Mouse (Mus musculus): ENCODE results near the gene Gm19668.
A peak's percentile ranks its signal among the peaks of the same experiment; 100 is the strongest.
"Not testable (repeated sequence)": the region's sequence is repeated elsewhere in the genome, so short reads cannot be mapped to it uniquely, and the experiment has no call there.

The Gm19668 gene

DNA sequence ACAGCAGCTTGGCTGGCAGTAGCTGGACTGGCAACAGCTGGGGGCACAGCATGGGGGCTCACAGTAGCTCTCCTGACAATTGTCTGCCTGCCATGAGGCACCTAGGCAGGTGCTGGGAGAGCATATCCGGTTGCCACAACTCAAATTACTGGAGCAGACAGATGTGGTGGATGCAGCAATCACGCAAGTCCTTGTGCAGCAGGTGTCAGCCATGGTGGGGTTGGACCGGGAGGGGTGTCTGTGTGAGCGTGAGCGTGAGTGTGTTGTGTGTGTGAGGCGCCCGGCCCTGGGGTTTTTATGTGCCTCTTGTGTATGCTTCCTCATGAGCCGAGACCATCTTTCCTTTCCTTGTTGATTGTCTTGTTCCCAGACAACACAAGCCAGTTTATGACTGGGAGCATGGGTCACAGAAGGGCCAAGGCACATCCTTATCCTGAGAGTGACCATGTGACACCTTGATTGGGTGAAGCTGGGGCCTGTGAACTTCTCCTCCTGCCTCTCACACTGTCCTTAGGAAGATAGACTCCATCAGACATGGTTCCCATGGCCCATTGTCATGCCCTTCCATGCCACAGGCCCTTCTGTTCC, at the start of gene Gm19668:
Gene Gm19668, minus strand, starts transcription at position 213 of the 588 bp plus-strand sequence.
- DNase-seq (ENCODE audit: low read depth, low spot score), result peak; percentile 9

DNA sequence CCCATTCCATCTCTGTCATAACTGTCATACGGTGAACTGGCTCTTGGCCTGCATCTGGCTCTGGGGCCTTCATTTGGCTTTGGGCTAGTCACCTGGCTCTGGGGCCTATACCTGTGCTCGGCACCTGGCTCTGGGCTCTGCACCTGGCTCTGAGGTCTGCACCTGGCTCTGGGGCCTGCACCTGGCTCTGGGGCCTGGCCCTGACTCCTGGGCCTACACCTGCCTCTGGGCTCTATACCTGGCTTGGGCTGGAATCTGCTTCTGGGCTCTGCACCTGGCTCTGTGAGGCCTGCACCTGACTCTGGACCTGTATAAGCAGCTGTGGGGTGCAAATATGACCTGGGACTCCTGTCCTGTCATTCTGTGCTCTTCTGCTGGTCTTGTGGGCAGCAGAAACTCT, 48.6 kb upstream of the Gm19668 start:
- DNase-seq (ENCODE audit: low read depth, low spot score), result no peak

DNA sequence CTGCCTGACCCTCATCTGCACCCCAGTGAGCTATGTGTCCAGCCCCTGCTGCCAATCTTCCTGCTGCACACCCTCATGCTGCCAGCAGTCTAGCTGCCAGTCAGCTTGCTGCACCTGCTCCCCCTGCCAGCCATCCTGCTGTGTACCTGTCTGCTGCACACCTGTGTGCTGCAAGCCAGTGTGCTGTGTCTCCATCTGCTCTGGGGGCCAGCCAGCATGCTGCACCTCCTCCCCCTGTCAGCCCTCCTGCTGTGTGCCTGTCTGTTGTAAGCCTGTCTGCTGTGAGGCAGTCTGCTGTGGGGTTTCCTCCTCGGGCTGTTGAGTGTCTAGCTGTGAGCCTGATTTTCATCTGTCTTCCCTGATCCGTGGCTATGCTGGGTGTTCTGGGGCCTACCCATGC, 48.0 kb upstream of the Gm19668 start:
- DNase-seq (ENCODE audit: low read depth, low spot score), result no peak

DNA sequence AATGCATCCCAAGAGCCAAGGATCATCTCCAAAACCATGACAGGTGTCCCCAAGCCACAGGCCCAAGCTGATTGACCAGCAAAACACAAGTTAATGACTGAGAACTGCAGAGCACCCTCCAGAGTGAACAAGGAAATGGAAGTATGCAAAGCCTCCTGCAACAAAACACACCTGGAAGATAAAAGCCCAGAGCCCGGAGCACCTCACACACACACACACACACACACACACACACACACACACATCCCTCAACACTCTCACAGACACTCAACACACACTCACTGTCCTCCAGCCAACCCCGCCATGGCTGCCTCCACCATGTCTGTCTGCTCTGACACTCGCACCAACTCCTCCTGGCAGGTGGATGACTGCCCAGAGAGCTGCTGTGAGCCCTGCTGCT, 47.6 kb upstream of the Gm19668 start, which contains the start of gene Gm36176:
Gene Gm36176, plus strand, starts transcription at position 301 of the 400 bp plus-strand sequence.
- DNase-seq (ENCODE audit: low read depth, low spot score), result no peak

DNA sequence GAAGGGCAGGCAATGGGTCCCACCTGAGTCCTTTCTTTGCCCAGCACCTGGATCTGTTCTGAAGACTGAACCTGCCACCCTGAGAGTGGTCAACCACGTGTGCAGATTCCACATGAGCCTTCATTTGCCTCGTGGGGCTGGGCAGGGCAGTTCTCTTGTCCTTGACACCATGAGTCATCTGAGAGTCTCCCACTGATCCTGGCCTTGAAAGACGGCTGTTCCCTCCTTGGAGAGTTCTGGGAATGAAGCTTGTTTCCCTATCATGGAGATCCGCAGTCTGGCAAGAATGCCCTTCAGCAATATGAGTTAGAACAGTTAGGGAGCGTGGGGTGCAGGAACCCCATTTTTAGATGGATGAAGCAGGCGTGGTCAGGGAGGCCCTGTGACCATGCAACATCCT, 40.1 kb upstream of the Gm19668 start:
- DNase-seq (ENCODE audit: low read depth, low spot score), result no peak

DNA sequence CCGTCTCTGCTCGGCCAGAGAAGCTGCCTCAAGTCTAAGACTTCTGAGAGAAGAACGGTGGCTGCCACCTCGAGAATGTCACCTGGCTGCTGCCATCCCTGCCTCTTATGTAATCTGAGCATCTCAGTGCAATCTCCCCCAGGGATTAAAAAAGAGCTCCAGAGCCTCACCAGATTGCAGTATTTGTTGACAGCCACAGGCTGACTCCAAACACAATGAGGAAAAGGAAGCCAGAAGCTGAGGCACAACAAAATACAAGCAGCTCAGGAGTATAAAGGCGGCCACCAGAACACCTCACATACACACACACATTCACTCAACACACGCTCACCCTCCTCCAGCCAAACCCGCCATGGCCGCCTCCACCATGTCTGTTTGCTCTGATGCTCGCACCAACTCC, 36.7 kb upstream of the Gm19668 start, which contains the start of gene Krtap10-10:
Gene Krtap10-10, plus strand, starts transcription at position 301 of the 400 bp plus-strand sequence.
- no peak for DNase-seq (ENCODE audit: low read depth, low spot score)

DNA sequence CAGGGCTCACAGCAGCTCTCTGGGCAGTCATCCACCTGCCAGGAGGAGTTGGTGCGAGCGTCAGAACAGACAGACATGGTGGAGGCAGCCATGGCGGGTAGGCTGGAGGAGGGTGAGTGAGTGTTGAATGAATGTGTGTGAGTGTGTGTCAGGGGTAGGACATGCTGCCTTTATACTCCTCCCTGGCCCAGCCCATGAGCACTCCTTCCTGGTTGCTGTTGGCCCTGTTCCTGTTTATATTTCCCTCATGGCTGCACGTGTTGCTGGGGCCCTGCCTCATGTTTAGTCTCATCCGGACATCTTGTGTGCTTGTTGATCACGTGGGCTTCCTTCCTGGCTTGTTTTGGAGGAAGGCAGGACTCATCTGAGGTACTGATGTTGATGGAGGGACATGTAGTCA, 28.0 kb upstream of the Gm19668 start, which contains the start of gene Krtap10-4:
Gene Krtap10-4, minus strand, starts transcription at position 145 of the 400 bp plus-strand sequence.
- no peak for DNase-seq (ENCODE audit: low read depth, low spot score)

DNA sequence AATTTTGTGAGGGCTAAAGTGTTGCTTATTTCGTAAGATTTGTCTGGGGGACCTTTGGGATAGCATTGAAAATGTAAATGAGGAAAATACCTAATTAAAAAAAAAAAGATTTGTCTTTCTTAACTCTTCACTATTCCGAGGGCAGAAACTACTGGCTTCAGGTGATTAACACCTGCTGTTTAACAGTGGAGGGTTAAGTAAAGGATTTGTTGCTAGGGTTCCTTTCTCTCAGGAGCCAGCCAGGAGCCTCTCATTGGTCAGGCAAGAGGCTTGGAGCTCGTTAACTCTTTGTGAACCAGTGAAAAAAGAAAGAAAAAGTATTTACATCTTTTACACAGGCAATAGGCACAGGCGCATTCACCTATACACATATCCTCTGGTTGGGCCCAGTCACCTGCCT, 20.3 kb upstream of the Gm19668 start:
- no peak for DNase-seq (ENCODE audit: low read depth, low spot score)

DNA sequence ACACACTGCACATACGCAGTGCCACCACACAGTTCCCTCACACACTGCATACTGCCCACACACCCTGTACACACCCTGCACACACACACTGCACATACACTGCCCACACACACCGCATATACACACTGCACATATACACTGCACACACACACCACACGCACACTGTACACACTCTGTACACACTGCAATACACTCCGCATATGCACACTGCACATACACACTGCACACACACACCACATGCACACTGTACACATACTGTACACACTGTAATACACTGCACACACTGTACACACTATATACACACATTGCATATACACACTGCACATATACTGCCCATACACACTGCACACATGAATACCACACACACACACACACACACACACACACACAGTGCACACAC, 19.6 kb upstream of the Gm19668 start:
- DNase-seq (ENCODE audit: low read depth, low spot score), result no peak

DNA sequence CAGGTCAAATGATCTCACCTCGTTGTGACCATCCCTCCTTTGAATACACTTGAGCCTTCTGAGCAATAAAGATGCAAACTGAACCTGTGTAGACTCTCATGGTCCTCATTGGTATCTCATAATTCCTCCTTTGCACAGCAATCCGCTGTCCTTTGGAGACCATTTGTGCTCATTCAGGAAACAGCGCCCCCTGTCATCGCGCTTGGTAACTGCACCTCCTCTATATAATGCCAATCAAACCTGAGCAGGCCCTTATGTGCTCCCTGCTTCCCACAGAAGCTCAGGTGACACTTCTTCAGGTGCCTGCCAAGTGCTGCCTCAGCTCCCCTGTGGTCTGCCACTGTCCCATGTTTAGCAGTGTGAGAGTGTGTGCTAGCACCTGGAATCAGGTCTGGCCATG, 16.6 kb upstream of the Gm19668 start:
- DNase-seq (ENCODE audit: low read depth, low spot score), result peak; percentile 37

DNA sequence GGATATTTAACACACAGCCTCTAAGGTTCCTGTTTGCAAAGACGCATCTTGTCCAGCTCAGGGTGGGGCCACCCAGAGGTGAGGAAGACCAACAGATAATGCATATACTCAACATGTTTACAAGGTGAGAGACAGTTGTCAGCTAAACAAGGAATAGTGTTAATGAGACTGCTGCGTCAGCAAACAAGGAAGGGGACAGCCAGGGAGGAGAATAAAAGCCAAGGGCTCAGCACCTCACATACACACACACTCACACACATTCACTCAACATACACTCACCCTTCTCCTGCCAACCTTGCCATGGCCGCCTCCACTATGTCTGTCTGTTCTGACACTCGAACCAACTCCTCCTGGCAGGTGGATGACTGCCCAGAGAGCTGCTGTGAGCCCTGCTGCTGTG, 15.4 kb upstream of the Gm19668 start, which contains the start of gene Gm2696:
Gene Gm2696, plus strand, starts transcription at position 301 of the 400 bp plus-strand sequence.
- no peak for DNase-seq (ENCODE audit: low read depth, low spot score)

DNA sequence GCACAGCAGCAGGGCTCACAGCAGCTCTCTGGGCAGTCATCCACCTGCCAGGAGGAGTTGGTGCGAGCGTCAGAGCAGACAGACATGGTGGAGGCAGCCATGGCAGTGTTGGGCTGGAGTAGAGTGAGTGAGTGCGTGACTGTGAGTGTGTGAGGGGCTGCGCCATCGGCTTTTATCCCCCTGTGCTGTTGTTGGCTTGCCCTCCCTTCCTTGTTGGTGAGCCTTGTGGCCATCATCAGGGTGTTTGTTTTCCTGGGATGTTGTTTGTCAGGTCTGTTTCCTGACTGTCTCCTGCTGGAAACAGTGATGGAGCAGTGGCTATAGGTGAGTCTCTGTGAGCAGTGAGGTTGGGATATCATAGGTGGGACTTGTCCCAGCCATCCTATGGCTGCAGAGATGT, 12.8 kb upstream of the Gm19668 start, which contains the start of gene Gm9507:
Gene Gm9507, minus strand, starts transcription at position 101 of the 400 bp plus-strand sequence.
- DNase-seq (ENCODE audit: low read depth, low spot score), result no peak

DNA sequence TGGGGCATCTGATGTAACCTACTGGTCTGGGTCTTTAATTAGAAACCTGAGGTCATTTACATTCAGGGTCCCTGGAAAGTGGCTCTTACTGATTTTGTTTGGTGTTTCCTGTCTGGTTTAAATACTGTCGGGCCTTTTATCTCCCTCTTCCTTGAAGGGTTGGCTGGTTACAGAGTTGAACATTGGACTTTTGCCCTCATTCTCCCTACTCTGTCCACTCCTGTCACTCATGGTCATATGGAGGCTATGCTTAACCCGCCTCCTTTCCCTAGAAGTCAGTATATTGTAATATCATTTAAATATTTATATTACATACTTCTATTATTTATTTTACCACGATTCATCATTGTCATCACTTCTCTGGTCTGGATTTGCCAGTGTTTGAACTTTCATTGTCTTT, 5.2 kb upstream of the Gm19668 start:
- no peak for DNase-seq (ENCODE audit: low read depth, low spot score)

DNA sequence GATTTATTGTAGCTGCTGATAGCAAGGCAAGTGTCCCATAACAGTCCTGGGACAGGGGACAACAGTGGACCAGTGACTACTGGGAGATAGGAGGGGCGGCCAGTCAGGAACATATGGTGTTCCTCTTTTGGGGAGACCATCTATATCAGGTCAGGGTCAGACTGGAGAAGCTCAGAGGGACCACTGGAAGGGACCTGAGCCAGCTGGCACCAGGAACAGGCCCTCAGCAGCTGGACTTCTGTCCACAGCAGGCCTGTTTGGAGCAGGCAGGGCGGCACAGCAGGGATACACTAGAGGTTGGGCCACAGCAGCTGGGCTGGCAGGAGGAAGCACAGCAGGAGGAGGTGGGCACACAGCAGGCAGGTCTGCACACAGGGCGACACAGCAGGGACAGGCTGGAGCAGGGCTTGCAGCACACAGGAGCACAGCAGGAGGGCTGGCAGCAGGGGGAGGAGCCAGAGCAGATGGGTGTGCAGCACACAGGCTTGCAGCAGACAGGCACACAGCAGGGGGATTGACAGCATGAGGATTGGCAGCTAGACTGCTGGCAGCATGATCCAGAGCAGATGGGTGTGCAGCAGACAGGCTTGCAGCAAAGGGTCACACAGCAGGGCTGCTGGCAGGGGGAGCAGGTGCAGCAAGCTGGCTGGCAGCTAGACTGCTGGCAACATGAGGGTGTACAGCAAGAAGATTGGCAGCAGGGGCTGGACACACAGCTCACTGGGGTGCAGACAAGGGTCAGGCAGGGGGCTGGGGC, 591 bp downstream of the Gm19668 start:
- not testable (repeated sequence) for DNase-seq (ENCODE audit: low read depth, low spot score)

DNA sequence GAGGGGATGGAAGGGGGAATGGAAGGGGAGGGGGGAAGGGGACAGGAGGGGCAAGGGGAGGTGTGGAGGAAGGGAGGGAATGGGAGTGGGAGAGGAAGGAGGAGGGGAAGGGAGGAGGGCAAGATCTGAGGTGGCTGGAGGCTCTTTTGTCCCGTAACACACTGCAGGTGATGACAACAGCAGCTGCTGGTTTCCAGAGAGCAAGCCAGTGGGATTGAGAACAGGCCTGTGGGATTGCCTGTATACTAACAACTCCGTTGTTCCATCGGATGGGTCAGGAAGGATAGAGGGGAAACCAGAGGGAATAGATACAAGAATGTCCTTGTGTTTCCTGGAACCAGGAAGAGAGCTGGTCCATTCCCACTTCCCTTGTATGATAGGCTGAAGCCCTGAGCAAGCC, 1.3 kb downstream of the Gm19668 start:
- DNase-seq (ENCODE audit: low read depth, low spot score), result no peak

DNA sequence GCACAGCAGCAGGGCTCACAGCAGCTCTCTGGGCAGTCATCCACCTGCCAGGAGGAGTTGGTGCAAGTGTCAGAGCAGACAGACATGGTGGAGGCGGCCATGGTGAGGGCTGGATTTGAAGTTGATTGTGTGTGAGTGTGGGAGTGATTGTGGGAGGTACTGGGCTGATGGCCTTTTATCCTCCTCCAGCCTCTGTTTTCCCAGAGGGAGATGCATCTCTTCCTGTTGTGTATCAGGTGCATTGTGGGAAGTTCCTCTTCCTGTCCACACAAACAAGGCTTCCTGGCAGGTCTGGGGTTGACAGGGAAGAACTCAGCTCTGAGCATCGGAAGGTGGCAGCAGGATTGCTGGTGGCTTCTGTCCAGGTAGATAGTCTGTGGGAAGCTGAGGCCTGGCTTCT, 4.0 kb downstream of the Gm19668 start, which contains the start of gene Gm9639:
Gene Gm9639, minus strand, starts transcription at position 101 of the 400 bp plus-strand sequence.
- no peak for DNase-seq (ENCODE audit: low read depth, low spot score)

DNA sequence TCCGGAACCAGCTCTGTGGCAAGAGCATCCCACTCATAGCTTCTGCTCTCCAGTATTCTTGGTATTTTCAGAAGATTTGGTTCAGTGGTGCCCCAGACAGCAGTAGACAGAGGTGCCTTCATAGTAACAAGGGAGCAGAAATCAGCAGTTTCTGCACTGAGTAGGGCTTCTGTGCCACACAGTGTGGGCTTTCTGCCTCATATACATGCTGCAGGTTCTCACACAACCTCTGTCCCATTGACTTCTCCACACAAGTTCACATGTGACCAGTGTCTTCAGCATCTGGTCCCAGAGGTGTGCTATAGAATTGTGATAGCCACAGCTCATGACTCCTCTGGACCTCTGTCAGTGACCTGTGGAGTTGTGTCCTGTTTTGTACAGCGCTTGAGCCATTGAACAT, 10.3 kb downstream of the Gm19668 start:
- DNase-seq (ENCODE audit: low read depth, low spot score), result no peak

DNA sequence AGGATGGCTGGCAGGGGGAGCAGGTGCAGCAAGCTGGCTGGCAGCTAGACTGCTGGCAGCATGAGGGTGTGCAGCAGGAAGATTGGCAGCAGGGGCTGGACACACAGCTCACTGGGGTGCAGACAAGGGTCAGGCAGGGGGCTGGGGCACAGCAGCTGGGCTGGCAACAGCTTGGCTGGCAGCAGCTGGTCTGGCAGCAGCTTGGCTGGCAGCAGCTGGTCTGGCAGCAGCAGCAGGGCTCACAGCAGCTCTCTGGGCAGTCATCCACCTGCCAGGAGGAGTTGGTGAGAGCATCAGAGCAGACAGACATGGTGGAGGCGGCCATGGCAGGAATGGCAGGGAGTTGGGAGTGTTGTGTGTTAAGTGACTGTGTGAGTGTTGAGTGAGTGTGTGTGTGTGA, 11.1 kb downstream of the Gm19668 start, which contains the start of gene Gm7137:
Gene Gm7137, minus strand, starts transcription at position 325 of the 400 bp plus-strand sequence.
- DNase-seq (ENCODE audit: low read depth, low spot score), result not testable (repeated sequence)

DNA sequence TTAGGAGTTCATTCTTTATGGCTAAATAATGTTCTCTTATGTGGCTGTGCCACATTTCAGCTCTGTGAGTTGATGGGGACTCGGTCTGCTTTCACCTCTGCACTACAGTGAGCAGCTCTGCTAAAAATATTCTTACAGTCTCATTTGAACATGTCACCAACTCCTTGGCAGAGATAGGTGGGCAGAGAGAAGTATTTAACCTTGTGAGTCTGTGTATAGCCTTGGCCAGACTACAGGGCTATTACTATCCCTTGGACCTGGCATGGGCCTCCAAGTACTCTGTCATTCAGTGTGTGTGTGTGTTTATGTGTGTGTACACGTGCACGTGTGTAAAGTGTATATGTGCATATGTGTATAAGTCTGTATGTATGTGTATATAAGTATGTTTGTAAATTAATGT, 15.5 kb downstream of the Gm19668 start:
- DNase-seq (ENCODE audit: low read depth, low spot score), result not testable (repeated sequence)

DNA sequence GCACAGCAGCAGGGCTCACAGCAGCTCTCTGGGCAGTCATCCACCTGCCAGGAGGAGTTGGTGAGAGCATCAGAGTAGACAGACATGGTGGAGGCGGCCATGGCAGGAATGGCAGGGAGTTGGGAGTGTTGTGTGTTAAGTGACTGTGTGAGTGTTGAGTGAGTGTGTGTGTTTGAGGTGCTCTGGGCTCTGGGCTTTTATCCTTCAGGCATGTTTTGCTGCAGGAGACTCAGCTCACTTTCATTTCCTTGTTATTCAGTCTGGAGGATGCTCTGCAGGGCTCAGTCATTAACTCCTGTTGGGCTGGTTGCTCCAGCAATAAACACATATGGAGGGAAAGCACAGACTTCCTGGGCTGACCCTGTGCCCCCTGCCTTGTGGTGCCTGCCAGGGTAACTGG, 16.5 kb downstream of the Gm19668 start, which contains the start of gene Gm3250:
Gene Gm3250, minus strand, starts transcription at position 101 of the 400 bp plus-strand sequence.
- DNase-seq (ENCODE audit: low read depth, low spot score), result not testable (repeated sequence)

DNA sequence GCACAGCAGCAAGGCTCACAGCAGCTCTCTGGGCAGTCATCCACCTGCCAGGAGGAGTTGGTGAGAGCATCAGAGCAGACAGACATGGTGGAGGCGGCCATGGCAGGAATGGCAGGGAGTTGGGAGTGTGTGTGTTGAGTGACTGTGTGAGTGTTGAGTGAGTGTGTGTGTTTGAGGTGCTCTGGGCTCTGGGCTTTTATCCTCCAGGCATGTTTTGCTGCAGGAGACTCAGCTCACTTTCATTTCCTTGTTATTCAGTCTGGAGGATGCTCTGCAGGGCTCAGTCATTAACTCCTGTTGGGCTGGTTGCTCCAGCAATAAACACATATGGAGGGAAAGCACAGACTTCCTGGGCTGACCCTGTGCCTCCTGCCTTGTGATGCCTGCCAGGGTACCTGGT, 22.1 kb downstream of the Gm19668 start, which contains the start of gene Gm7138:
Gene Gm7138, minus strand, starts transcription at position 101 of the 400 bp plus-strand sequence.
- not testable (repeated sequence) for DNase-seq (ENCODE audit: low read depth, low spot score)

DNA sequence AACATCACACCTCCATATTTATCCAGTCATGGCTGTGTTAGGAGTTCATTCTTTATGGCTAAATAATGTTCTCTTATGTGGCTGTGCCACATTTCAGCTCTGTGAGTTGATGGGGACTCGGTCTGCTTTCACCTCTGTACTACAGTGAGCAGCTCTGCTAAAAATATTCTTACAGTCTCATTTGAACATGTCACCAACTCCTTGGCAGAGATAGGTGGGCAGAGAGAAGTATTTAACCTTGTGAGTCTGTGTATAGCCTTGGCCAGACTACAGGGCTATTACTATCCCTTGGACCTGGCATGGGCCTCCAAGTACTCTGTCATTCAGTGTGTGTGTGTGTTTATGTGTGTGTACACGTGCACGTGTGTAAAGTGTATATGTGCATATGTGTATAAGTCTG, 26.8 kb downstream of the Gm19668 start:
- not testable (repeated sequence) for DNase-seq (ENCODE audit: low read depth, low spot score)

All from forelimb bud, embryonic 11.5 days (tissue).